Mouse (Mus musculus): ENCODE measurements around the gene Ergic1. TPM values are rescaled to one million over a fixed set of nuclear protein-coding genes. Genes with fewer than 3 reads are reported as not detected.

The Ergic1 gene
- total RNA-seq, 2 experiments from 2014 or later = 71.4 to 87.7 TPM

DNA sequence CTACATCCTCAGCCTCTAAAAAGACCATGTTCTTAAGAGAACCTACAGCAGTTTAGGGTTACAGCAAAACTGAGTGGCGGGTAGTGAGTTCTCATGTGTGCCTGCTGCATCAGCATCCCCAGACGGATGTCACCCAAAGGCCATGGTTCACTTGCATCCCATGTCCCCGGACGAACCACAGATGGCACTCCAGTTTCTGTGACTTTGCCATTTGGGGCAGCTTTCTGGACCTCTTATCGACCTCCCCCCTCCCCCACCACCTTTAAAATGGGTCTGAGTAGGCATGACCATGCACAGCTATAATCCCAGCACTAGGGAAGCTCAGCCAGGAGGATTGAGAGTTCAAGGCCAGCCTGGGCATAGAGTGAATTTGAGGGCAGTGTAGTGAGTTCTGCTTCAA is 31.9 kb downstream of the Ergic1 start:
- intact Hi-C loops (cut with DNase I; ENCODE audit: low total_unique reads) = no loop called here
- no peak for DNase-seq

DNA sequence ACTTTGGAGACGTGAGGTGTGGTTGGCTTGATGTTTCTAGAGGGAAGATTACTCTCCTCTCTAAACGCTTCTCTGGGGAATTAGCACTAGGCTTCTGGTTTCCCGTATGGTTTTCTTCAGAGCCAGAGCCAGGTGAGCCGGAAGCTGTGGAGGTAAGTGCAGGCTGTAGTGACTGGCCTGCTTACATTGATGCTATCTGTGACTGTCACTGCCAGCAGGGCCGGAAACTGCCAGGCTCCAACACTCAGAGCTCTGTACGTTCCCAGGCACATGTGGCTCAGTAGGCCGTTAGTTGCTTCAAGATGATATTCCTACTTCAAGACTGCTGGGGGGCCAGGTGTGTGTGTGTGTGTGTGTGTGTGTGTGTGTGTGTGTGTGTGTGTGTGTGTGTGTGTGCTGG is 32.9 kb downstream of the Ergic1 start:
- intact Hi-C loops (cut with DNase I; ENCODE audit: low total_unique reads) = no loop called here
- DNase-seq = no peak

DNA sequence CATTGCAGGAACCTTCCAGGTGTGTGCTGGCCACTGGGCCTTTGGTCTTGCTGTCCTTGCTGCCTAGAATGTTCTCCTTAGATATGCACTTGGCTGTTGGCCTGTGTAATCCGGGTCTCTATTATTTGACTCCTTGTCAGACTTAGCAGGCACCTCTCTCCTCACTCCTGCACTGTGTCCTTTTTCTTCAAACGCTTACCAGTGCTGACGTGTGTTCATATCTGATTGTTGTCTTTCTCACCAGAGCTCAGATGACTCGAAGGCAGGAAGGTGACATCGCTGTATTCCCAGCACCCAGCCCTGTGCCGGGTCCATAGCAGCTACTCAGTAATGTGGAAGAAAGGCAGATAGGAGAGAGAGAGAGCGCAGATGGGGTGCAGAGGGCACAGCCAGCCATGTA is 33.7 kb downstream of the Ergic1 start:
- intact Hi-C loops (cut with DNase I; ENCODE audit: low total_unique reads) = no loop called here
- DNase-seq = no peak

DNA sequence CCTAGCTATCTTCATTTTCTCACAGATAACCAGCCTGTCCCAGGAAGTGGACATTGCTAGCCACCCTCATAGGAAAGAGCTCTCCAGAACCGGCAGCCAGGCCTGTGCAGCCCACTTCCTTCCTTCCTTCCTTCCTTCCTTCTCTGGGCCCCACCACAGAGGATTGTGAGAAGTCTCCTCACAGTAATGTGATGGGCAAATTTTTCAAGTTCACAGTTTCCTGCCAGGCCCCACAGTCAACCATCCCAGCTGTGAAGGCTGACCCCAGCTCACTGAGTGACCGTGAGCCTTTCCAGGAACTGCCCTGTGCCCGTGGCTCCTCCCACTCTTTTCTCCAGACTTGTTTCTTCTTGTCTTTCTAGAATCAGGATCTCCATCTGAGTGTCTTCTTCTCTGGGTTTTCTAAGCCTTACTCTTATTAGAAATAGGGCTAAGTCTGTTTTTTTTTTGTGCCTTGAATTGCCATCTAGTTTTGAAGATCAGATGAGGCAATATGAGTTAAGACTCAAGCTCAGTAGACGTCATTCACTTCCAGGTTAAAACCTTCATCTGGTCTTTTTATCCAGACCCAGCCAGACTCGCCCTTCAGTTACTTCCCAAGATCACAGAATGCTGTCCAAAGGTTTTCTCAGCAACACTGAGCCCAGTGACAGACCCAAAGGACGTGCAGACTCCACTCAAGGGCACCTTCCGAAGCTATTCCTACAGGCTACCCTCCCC is 34.3 kb downstream of the Ergic1 start:
- intact Hi-C loops (cut with DNase I; ENCODE audit: low total_unique reads) = no loop called here
- DNase-seq = peak; percentile 16

DNA sequence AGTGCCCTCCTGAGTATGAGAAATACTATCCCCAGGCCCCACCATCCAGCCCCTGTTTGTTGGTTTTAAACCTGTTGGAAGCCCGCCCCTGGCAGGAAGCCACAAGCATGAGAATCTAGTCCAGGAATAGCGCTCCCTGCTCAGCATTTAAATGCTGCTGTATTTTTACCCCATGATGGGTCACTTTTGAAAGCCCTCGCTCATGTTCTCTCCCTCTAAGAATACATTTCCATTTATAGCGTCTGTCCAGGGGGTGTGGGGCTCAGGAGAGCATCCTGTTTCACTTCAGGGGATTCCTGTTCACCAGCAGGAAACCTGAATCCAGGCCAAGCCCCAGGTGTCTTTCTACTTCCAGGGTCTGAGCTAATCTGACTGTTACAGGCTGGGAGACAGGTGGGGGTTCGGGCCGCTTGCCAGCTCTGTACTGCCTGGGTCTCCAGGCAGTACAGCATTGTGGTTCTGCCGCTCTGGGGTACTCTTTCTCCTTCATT is 34.9 kb downstream of the Ergic1 start:
- peak; percentile 83 for DNase-seq
- intact Hi-C loops (cut with DNase I; ENCODE audit: low total_unique reads) = no loop called here

DNA sequence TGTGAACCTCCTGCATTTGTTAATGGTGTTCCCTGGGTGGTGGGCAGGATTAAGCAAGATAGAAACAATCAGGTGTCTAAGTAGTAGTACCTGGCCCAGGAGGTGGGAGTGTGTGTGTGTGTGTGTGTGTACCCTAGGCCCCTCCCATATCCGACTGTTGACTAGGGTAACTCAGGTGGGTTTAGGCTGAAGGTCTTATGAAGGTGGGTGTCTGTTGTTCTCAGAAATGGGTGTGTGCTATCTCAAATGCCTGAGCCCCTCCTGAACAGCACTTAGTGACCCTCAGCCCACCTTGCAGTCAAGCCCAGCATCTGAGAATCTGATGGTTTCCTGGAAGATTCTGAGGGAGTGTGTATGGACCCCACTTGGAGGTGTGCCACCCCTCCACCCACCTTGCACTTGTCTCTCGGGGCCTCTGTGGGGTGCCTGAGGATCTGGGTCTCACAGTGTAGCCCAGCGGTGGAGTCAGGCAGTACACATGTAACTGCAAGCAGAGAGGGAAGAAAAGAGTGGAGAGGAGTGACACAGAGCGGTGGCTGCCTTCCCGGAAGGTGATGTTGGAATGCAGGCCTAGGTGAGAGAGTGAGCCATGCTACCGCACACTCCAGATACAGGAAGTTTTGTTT is 35.7 kb downstream of the Ergic1 start:
- intact Hi-C loops (cut with DNase I; ENCODE audit: low total_unique reads) = no loop called here
- no peak for DNase-seq

DNA sequence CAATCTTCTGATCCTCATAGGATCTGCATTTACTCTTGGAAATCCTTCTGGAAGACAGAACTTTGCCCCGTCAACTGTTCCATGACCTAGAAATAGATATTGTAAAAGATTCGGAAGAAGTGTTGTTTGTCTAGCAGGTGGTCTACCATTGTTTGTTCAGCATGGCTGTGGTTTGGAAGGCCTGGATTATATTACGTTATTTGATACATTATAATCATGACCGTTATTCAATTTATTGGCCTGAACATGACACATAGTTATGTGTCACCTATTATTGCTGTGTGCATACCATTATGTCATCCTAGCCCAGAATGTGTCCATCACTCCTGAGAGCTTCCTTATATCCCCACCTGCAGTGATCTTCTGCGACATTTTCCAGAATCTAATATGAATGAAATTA is 37.6 kb downstream of the Ergic1 start:
- intact Hi-C loops (cut with DNase I; ENCODE audit: low total_unique reads) = no loop called here
- no peak for DNase-seq

DNA sequence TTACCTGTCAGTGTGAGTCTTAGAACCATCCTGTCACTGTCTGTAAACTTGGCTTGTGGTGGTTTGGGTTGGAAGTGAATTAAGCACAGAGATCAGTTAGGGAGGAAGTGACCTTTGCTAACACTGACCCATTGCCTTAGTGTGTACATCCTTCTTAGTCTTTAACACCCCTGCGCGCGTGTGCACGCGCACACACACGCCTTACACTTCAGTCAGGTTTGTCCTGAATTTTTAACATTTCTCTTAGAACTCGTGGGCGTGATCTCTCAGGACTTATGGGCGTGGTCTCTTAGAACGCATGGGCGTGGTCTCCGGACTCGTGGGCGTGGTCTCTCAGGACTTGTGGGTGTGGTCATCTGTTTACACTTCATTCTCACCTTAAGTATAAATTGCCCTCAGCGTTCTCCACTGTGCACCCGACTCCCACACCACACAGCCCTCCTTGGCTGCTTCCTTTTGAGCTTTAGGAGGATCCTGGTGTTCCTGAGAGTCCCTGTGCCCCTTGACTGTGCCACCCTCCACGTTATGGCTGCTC is 39.7 kb downstream of the Ergic1 start:
- DNase-seq = no peak
- intact Hi-C loops (cut with DNase I; ENCODE audit: low total_unique reads) = no loop called here

DNA sequence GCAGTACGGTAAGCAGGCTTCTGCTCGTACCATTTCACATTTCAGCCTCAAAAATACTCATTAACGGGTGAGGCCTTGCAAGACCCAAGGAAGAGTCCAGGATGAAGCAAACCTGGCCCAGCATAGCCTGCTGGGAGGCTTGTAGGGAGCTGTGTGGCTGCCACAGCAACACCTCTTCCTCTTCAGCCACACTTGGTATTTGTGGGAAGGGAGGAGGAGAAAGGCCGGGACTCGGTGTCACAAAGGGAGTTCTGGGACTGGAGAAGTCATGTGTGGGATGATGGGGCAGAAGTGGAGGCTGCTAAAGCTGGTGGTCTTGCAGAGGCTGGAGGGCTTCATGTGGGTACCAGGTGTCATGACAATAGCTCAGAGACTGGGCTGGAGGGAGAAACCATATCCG is 40.2 kb downstream of the Ergic1 start:
- no peak for DNase-seq
- intact Hi-C loops (cut with DNase I; ENCODE audit: low total_unique reads) = no loop called here

DNA sequence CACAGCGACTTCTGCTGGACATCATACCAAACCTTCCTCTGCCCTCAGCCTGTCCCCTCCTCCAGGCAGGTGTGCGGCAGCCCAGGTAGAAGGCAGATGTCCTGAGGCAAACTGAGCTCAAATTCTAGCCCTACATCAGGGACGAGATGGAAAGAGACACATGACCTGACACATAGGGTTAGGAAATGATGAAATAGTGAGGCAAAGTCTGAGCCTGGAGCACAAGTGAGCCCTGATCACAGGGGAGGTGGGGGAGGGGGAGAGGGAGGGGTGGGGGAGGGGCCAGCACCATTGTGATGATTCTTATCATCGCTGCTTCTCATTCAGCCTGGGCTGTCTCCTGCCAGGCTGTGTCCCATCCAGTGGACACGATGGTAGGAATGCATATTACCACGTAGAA is 40.6 kb downstream of the Ergic1 start:
- no peak for DNase-seq

DNA sequence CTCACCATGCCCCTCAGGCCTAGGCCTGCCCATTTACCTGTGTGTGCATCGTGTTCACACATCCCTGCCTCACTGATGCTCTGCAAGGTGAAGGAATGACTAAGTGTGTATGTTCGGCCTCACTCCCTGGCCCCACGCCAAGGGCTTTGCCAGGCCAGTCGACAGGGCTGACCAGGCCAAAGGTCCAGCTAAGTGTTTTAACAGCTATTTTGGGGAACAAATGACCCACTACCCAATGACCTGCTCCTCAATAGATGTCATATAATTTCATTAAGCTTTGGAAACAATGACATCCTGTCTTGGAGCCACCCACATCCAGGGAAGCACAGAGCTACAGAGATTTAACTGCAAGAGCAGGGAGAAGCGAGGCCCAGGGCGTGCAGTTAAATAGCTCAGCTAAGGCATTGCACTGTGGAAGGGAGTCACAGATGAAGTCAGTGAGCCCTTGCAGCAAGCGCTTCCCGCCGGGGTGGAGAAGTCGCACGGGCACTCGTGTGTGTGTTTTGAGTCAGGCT is 41.1 kb downstream of the Ergic1 start:
- peak; percentile 64 for DNase-seq
- intact Hi-C loops (cut with DNase I; ENCODE audit: low total_unique reads) = no loop called here

More for the DNA sequence above, 40.6 kb downstream of the Ergic1 start:
- intact Hi-C loops (cut with DNase I; ENCODE audit: low total_unique reads) = no loop called here

DNA sequence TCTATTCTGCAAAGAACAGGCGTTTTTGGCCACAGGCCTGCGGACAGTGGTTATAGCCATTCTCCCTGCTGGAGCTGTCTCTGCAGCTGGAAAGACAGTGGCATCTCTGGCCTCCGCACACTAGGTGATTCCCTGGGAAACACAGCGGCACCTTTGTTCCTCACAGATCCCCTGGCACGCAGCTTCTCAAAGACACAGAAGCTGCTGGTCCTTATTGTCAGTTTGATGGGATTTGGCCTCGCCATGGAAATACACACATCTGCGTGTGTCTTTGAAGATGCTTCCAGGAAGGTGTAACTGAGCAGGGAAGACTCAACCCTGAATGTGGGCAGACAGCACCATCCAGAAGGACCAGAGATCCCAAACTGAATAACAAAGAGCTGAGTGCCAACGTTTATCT is 42.0 kb downstream of the Ergic1 start:
- intact Hi-C loops (cut with DNase I; ENCODE audit: low total_unique reads) = no loop called here
- no peak for DNase-seq

DNA sequence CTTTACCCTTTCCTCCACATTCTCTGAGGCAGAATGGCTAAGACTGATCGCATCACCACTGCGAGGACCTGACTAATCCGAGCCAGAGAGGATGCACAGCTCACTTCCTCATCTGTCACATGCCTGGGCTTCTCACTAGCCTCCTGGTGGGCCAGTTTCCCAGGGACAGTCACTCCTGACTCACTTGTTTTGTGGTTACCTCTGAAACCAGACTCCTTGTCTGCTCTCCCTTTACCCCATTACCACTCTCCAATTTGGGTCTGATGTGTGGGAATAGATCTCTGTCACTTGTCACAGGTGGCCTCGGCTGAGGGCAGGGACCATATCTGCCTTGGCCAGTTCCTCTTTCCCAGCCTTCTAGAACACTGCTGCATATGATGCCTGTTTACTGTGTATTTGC is 44.3 kb downstream of the Ergic1 start:
- intact Hi-C loops (cut with DNase I; ENCODE audit: low total_unique reads) = no loop called here
- DNase-seq = no peak

DNA sequence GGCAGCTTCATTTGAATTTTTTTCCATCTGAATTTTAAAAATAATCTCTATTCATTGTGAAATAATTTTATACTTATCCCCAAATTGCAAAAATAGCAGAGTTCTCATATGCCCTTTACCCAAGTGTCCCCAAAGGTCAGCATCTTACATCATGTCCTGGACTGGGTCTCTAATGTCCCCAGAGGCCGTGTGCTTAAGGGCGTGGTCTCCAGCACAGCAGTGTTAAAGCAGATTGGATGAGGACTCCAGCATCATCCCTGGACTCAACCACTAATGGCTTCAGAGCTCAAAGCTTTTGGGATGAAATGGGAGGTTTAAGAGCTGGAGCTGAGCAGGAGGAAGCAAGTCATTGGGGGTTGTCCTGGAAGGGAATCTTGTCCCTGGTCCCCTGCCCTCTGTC is 45.2 kb downstream of the Ergic1 start:
- no peak for DNase-seq
- intact Hi-C loops (cut with DNase I; ENCODE audit: low total_unique reads) = no loop called here

DNA sequence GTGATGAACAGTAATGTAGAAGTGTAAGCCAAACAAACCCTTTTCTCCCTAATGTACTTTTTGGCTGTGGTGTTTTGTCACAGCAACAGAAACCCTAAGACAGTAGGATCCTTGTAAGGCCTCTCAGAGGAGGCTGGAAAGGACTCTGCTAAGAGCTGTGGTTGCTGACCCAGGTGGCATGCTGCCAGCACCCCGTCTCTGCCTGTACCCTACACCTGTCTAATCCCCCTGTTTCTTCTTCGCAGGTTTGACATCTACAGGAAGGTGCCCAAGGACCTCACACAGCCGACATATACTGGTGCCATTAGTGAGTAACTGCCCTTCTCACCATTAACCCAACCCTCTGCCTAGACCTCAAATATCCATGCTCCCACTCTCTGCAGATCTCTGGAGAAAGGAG is 47.1 kb downstream of the Ergic1 start:
- DNase-seq = no peak
- intact Hi-C loops (cut with DNase I; ENCODE audit: low total_unique reads) = no loop called here

DNA sequence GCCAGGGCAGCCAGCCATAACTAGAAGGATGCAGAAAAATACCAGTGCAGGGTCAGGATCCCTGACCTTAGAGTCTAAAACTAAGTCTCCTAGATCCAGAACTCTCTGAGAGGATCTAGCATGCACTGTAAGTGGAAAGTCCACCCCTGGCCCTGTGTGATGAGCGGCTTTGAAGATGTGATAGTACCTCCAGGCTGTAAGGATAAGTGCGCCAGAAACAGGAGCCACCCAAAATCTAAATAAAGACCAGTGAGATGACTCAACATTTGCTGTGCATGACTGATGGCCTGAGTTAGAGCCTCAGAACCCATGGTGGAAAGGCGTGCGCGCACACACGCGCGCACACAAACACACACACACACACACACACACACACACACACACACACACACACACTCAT is 47.6 kb downstream of the Ergic1 start:
- intact Hi-C loops (cut with DNase I; ENCODE audit: low total_unique reads) = no loop called here
- DNase-seq = no peak

DNA sequence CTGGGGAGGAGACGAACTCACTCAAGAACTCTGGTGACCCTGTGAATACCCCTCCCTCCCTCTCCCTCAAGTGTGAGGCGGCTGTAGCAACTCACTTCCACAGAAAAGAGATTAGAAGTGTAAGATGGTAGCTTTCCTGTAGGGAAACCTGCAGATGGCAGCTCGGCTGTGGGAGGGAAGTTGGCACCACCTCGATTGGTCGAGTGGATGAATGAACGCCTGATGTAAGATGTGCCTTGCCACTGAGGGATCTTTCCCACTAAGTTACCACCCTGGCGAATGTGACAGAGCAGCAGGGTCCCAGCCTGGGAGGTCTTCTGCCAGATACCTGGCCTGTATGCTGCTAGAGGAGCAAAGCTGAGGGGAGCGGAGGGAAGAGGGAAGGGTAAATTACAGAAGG is 48.5 kb downstream of the Ergic1 start:
- intact Hi-C loops (cut with DNase I; ENCODE audit: low total_unique reads) = no loop called here
- no peak for DNase-seq

DNA sequence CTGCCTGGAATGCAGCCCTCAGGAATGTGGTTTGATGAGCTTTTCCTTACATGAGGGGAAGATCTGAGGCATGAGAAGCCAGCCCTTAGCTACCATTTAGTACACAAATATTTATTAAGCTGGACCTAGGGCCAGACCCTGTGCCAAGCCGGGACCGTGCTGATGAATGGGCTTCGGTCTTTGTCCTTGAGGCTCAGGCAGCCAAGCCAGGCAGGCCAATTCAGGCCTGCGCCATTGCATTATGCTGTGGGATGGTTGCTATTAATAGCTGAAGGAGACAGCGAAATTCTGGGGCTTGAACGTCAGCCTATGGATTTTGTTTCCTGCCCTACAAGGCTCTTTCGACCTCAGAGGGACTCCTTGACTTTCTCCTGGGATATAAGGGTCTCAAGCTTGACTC is 50.0 kb downstream of the Ergic1 start:
- intact Hi-C loops (cut with DNase I; ENCODE audit: low total_unique reads) = no loop called here
- DNase-seq = no peak

DNA sequence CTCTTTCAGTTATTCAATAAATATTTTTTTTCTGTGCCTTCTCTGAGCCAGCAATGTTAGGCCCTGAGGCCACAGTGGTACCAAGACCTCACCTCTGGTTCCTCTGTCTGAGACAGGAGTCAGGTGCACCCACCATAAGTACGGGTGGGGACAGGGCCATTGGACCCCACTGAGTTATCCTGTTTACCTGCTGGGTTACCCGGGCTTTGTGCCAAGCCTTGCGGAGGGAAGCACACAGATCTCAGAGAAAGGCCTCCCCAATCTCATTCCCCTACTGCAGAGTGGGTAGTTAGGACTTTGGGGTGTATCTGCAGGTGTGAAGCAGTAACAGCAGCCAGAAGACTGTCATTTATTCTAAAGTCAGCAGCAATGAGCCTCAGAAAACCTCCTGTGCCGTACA is 50.6 kb downstream of the Ergic1 start:
- DNase-seq = no peak
- intact Hi-C loops (cut with DNase I; ENCODE audit: low total_unique reads) = no loop called here

DNA sequence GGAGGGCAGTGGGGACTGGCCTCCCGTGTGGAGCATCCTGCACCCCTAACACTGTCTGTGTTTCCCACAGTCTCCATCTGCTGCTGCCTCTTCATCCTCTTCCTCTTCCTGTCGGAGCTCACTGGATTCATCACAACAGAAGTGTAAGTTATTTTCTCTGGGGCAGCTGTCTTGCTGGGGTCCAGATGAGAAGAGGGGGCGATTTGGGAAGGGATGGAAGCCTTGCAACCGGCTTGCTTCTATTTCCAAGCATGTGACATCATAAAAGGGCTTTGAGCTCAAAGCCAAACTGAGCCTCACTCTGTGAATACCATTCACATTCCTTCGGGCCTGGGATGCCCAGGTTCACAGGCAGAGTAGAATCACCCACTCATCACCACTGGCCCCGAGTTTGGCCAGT is 53.0 kb downstream of the Ergic1 start:
- DNase-seq = no peak
- intact Hi-C loops (cut with DNase I; ENCODE audit: low total_unique reads) = no loop called here

Data from gastrocnemius, postnatal 14 days (tissue).